Mouse (Mus musculus) left cerebral cortex, adult 8-10 months (tissue): ENCODE data around the gene Pank4. TPM values are rescaled to one million over a fixed set of nuclear protein-coding genes. Genes with fewer than 3 reads are reported as not detected.

ENCODE experiments used
- DNase-seq, 2 experiments: peaks; one replicate each; pipeline ENCODE4 v3.0.0; 2022; ENCODE audit warnings: low spot score in 2 of 2
- total RNA-seq, 4 experiments: library from RNA; stranded (reverse); gene quantifications; 2 replicates each; pipeline ENCODE4 v1.2.4; 2022

Pank4 gene
- total RNA-seq, 4 experiments from 2014 or later = 35.5 to 44.7 (median 38.6) TPM

DNA sequence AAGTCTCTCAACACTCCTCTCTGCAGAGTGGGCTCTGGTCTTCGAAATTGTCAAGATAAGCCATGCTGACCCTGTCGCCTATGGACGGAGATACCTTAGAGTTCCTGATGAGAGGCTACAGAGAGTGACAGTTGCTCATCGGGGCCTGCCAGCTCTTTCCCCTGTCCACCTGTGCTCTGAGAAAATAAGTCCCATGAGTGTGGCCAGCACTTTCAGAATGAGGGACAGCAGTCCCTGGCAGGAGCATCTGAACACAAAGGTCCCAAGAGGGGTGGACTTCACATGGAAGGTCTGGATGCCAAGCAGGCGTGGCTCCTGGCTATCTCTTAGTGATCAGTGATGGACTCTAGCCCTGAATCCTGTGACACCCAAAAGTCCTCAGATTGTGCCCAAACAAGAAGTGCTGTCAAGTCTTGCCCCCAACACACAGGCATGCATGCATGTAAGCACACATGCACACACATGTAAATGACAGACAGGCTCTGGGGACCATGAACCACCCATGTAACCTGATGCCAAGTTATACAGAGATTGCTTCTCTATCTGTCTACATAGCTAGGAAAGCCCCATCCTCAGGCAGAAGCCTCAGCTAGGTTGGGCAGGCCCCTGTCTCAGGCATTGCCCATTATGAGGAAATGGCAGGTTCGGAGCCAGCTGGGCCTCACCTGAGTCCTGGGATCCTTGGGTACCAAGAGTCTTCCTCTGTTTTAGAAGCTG, 20.4 kb upstream of the Pank4 start:
- no peak for DNase-seq

DNA sequence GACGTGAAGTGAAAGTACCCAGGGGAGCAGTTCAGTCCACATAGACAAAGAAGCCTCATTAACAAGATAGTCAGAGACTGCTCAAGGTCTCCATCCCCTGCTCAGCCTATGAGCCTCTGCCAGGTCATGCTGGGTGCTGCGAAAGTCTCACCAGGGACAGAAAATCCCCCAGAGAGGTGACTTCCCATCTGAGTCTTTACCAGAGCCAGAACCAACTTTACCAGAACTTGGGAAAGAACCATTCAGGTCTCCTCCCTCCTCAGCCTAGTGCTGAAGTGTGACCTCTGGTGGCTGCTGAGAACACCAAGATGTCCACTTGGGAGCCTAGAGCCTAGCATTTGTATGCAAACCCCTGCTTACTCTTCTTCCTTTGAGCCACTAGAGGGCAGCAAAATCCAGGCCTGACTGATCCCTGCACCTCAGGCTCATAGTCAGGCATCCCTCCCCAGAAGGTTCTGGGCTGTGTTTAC, 19.8 kb upstream of the Pank4 start:
- DNase-seq = peak in 1 of 2 experiments; percentile 78

DNA sequence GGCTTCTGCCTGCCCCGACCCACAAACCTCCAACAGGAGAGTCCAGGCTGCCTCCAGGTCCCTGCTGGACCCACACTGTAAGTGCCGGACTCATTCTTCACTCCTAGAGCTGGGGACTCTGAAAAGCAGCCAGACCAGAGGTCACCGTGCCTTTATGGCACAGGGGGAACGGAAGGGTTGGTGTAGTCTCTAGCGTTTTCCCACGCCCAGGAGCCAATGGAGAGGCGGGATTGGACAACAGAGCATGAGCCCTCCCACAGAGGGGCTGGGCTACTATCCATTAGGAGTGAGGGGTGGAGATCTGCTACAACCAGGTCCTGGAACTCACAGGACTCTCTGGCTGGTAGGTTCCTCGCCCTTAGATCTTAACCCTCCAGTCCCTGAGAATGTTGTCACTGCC, 17.6 kb upstream of the Pank4 start:
- DNase-seq = no peak

GRCm38 (mm10) chr4:154948066-154948939, 15.6 kb upstream of the Pank4 start:
- DNase-seq = no peak

DNA sequence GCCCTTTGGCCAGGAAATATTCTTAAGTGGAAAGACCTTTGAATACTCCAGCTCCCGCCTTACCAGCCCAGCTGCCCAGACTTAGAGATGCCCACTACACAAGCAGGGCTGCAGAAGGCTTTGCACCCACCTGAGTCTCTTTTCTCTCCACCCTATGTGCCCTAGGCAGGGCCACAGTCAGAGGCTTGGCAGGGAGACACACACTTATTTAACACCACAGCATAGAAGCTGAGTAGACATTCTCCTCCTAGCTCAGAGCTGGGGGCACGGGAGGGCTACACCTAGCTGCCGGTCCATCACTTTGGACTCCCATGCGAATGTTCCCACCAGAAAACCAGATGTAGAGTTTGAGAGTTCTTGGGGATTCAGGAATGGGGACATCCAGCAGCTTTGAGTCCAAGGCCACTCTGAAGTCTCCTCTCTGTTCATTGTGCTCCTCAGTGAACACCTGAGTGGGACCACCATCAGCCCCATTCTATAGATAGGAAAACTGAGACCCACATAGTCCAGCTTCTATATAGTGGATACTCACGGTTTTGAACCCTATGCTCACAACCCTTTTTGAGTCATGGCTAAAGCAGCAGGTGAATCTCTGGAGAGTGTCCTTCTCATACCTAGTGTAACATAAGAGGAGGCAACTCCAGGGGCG, 14.9 kb upstream of the Pank4 start:
- no peak for DNase-seq

DNA sequence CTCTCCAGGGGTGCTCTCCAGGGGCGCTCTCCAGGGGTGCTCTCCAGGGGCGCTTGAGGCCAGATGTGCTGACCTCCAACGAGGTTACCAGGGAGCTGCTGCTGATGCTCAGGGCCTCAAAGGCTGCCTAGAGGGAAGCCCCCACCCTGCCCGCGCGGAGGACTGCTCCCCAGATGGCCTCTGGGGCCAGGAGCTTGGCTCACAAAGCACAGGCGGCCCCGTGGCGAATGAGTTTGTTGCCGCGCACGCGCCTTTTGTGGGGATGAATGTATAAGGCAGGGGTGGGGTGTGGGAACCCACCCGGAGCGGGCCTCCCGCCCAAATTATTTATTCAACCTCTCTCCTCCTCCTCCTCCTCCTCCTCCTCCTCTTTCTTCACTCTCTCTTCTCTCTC, 14.3 kb upstream of the Pank4 start:
- no peak for DNase-seq

DNA sequence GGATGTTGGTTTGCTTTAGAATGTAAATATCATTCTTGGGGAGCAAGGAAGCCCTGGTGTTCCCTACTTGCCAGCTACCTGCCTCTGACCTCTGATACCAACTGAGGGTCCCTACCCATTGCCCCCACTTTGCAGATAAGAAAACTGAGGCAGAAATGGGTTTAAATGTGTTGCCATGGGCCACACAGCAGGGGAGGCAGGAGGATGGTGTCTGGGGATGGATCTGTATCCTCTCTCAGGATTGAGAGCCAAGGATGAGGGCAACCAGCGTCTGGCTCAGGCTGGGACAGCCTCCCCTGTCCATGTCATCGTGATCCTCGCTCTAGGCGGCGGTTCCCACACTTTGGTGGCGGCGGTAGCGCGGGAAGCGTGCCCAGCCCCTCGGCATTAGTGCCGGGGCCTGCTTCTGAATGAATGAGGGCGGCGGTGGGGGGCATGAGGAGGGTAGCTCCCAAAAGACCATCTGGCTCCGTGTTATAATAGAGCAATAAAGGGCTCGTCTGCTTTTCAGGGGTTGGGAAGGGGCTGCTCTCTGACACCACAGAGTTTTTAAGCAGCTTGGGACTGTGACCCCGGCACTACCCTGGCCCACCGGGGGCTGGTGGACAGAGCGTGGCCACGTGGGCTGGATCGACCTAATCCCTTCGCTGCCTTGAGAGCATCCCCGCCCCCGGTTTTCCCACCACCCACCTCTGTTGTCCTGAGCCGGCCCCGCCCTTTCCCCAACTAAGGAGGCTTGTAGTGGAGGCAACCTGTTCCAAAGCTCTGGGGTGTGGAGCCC, 11.3 kb upstream of the Pank4 start:
- DNase-seq = no peak

DNA sequence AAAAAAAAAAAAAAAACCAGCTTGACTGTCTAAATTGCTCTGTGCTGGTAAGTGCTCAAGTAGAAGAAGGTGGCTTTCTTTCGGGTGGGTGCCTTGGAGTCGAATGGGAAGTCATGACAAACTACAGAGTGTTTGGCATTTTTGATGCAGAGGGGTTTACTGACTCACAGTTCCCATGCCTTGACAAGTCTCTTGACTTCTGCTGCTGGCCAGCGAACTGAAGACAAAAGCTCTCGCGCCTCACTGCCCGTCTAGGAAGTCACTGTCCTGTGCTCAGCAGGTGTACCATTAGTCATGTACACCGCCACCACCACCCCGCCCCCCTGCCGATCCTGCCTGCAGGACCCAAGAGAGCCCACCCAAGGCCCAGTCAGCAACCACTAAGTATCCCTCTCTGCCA, 7.3 kb upstream of the Pank4 start:
- DNase-seq = no peak

DNA sequence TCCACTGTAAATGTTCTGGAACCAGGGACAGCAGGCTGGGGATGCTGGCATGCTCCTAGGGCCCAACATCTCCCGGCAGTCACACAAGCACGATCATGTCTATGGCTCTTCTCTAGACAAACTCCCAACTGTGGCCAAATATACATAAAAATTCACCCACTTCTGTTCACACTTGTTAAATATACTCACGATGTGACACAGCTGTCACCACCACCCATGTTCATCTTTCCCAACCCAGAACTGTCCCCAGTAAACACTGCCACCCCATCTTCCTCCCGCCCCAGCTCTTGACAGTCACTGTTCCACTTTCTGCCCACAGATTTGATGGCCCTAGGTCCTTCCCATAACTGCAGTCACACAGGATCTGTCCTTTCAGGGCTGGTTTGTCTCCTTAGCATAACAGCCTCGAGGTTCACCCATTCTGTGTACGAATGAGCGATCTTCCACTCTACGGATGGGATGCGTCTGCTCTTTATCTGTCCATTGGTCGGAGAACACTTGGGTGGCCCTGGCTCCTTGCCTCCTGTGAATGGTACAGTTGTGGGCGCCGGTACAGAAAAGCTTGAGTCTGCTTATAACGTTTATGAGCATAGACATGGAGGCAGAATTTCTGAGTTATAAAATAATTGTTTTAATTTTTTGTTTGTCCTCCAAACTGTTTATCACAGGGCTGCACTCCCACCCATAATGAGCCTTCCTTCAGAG, 6.5 kb upstream of the Pank4 start:
- DNase-seq = peak in 1 of 2 experiments; percentile 73

GRCm38 (mm10) chr4:154958171-154958570, 5.8 kb upstream of the Pank4 start:
- peak in 1 of 2 experiments; percentile 75 for DNase-seq

DNA sequence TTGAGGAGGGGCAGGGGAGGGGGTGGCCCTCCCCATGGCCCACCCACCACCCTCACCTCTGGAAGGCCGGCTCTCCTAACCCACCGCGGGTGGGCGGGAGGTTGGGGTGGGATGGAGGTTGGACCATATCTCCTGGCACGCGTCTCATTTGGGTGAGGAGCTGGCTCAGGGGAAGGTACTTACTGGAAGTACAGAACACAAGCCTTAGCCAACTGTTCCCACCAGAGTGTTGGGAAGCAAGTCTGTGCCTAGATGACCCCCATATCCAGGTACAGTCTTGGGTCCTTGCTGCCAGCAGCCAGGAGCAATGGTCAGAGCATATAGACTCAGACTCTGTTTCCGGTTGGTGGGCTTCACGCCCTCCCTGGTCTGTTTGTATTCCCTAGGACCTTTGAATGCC, 5.3 kb upstream of the Pank4 start:
- DNase-seq = no peak

GRCm38 (mm10) chr4:154960021-154960689, 3.8 kb upstream of the Pank4 start:
- no peak for DNase-seq

GRCm38 (mm10) chr4:154960690-154961225, 3.2 kb upstream of the Pank4 start, which contains the start of gene Hes5:
TSS of gene Hes5 (plus strand) at chr4:154960923.
- DNase-seq = peak in 1 of 2 experiments; percentile 72

- no peak for DNase-seq
Observed at GRCm38 (mm10) chr4:154961226-154961738, 2.6 kb upstream of the Pank4 start.

DNA sequence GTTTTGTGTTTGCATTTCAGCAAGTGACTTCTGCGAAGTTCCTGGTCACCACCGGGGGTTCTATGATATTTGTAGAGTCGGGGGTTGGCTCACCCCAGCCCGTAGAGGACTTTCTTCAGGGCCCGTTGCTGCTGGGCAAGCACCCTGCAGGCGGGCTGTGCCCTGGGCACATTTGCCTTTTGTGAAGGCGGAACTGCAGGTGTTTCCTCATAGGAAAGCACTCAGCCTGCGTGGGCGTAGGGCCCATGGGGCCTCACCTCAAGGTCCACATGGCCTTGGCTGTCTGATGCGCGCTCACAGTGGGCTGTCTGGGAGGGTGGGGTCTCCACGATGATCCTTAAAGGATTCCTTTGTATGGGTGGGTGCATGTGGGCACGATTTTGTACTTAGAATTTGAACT, 2.0 kb upstream of the Pank4 start:
- no peak for DNase-seq

DNA sequence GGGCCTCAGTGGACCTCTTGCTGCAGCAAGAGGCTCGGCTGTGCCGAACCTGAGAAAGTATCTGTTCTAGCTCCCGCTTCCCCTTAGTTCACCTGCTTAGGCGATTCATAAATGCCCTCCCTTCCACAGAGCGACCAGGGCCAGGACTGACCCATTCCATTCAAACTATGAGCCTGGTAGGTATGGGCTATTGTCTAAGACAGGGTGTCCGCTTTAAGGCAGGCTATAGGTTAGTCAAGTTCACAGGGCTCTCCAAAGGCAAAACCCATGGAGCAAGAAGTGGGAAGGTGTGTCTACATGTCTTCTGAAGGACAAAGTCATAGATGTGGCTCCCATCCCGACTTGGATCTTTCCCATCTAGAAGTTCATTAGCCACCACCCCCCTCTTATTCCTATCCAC, 1.2 kb upstream of the Pank4 start:
- no peak for DNase-seq

DNA sequence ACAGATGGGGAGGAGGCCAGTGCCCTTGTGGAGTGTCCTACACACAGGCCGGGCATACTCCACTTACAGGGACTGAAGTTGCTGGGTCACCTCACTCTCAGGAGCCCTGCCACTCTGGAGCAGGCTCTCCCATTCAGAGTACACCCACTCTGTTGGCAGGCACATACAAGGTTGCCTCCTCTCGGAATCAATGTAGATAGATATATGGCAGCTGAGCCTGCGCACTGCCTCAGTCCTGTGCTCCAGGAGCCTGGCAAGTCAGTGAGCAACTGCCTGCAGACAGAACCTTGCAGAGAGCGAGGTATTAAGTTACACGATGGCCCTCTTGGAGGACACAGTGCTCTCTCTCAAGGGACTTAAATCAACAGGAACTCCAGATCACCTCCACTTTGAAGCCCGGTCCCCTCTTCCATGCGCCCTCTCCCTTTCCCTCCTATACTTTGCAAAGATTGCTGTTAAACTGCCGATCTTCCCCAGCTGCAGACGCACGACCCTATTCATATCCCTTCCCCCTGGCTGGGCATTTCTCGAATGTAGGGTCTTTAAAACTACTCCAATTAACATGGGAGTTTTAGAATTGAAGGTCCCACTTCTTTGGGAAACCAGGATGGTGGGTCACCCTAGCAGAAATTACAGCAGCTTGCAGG, 610 bp upstream of the Pank4 start:
- DNase-seq = no peak

- no peak for DNase-seq
Observed at GRCm38 (mm10) chr4:154964581-154965235, 785 bp downstream of the Pank4 start.
